Mouse (Mus musculus): ENCODE data around the gene Poll. TPM values are rescaled to one million over a fixed set of nuclear protein-coding genes. Genes with fewer than 3 reads are reported as not detected.
"Not testable (repeated sequence)": the region's sequence is repeated elsewhere in the genome, so short reads cannot be mapped to it uniquely, and the experiment has no call there.

Poll gene
- polyA plus RNA-seq, 1 experiment, result 5.2 TPM

DNA sequence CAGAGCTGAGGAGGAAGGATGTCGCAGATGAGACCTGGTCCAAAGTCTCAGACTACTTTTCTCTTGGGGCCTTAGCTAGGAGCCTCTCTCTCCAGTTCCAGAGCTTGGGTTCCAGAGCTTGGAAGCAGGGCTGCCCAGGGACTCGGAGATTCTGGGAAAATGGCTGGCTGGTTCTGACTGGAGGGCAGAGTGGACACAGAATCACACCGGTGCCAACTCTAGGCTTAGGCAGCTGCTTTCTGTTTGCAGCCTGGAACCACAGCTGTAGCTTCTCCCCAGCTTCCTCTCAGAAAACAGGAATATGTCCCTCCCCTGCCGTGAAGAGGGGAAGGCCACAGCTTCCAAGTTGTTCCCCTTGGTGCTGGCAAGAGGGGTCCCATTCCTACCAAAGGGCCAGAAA lies 10.4 kb downstream of the Poll start:
- no peak overlapping the region for H3K27ac ChIP-seq (ENCODE audit: control insufficient read depth, insufficient read depth, low read depth, low read length, poor library complexity)
- TF ChIP-seq CTCF (IDR thresholded peaks at IDR 0.05; ENCODE audit: control insufficient read depth, insufficient read depth, low read length), result no peak
- TF ChIP-seq POLR2A (IDR thresholded peaks at IDR 0.05; ENCODE audit: borderline replicate concordance, control insufficient read depth, low read depth, low read length), result no peak
- H3K4me1 ChIP-seq (ENCODE audit: control insufficient read depth, insufficient read depth, low read length), result no peaks in the 10 kb centered on the region; the same call in 1 of the 2 replicates
- 31% methylated on average over 4 of the region's 4 CpGs for WGBS
- no peak overlapping the region for H3K4me3 ChIP-seq (replicated peaks; ENCODE audit: control insufficient read depth, low read depth, low read length)

DNA sequence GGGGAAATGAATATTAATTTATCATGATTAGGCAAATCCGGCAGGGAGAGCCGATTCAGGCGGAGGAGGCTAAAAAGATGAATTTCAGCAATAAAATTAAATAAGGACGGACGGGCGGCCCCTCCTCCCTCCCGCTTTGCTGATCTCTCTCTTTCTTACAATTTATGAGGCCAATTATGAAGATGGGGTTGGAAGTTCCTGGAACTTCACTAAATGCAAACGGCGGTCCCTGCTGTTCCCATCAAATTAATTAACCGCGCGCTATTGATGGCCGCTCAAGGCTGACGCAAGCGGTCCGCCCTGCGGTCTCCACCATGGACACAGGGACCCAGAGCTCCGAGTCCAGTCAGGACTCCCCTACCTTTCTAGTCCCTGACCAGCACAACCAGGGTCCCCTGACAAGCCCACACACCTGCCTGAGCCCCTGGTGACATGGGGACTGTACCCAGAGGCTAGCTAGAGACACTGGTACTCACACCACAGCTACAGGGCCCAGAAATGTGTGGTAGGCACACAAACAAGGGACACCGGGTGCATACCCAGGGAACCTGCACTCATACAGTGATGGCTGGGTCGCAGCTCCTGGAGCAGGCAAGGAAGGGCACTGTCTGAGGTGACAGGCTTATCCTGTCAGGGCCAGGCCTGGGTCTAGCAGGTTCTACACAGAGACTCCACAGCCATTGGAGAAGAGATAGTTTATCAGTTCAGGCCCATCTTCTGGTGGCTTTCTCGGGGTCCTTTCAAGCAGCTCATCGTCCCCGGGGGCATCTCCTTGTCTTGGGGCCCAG lies 11.0 kb downstream of the Poll start:
- WGBS, result 85% methylated on average over 23 of the region's 23 CpGs
- Histone ChIP-seq H3K4me3 (replicated peaks; ENCODE audit: control insufficient read depth, low read depth, low read length) (no peak overlapping the region), H3K4me1 (ENCODE audit: control insufficient read depth, insufficient read depth, low read length) (no peaks in the 10 kb centered on the region; the same call in 1 of the 2 replicates), H3K27ac (ENCODE audit: control insufficient read depth, insufficient read depth, low read depth, low read length, poor library complexity) (no peak overlapping the region)
- TF ChIP-seq POLR2A (IDR thresholded peaks at IDR 0.05; ENCODE audit: borderline replicate concordance, control insufficient read depth, low read depth, low read length) (no peak), CTCF (IDR thresholded peaks at IDR 0.05; ENCODE audit: control insufficient read depth, insufficient read depth, low read length) (no peak)

DNA sequence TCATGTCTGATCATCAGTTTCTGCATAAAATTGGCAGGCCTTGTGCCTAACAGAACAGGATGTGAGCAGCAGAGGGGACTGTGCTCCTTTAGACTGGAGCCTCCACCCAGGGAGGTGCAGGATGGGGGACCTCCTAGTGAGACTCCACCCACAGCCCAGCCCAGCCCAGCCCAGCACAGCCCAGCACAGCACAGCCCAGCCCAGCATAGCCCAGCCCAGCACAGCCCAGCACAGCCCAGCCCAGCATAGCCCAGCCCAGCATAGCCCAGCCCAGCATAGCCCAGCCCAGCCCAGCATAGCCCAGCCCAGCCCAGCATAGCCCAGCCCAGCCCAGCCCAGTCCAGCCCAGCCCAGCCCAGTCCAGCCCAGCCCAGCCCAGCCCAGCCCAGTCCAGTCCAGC lies 12.1 kb downstream of the Poll start:
- not testable (repeated sequence) for H3K4me3 ChIP-seq (replicated peaks; ENCODE audit: control insufficient read depth, low read depth, low read length); H3K27ac ChIP-seq (ENCODE audit: control insufficient read depth, insufficient read depth, low read depth, low read length, poor library complexity); H3K4me1 ChIP-seq (ENCODE audit: control insufficient read depth, insufficient read depth, low read length)

DNA sequence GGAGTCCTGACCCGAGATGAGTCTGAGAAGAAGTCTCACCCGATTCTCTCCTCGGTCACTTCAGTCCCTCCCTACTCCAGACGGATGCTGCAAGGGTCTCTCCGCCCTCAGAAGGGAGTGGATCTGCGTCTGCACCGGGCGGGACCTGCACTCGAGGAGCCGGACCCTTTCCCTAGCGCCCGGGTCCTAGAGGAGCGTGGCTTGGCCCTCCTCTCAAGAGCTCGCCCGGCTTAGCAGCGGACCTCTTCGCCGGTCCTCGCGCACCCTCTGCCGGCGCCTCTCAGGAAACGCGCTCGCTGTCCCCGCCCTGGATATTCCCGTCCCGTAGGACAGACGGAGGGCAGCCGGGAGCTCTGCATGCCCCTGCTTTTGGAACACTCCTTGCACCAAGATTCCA lies 15.4 kb downstream of the Poll start:
- no peak overlapping the region for H3K27ac ChIP-seq (ENCODE audit: control insufficient read depth, insufficient read depth, low read depth, low read length, poor library complexity)
- H3K4me3 ChIP-seq (replicated peaks; ENCODE audit: control insufficient read depth, low read depth, low read length), result peak overlapping the region; percentile 43
- peaks cover 4% of the 10 kb centered on the region; the same call in 1 of the 2 replicates for H3K4me1 ChIP-seq (ENCODE audit: control insufficient read depth, insufficient read depth, low read length)
- peak; percentile 81 for TF ChIP-seq CTCF (IDR thresholded peaks at IDR 0.05; ENCODE audit: control insufficient read depth, insufficient read depth, low read length)
- TF ChIP-seq POLR2A (IDR thresholded peaks at IDR 0.05; ENCODE audit: borderline replicate concordance, control insufficient read depth, low read depth, low read length), result no peak
- whole genome bisulfite sequencing, result under 1% methylated on average over 30 of the region's 30 CpGs

DNA sequence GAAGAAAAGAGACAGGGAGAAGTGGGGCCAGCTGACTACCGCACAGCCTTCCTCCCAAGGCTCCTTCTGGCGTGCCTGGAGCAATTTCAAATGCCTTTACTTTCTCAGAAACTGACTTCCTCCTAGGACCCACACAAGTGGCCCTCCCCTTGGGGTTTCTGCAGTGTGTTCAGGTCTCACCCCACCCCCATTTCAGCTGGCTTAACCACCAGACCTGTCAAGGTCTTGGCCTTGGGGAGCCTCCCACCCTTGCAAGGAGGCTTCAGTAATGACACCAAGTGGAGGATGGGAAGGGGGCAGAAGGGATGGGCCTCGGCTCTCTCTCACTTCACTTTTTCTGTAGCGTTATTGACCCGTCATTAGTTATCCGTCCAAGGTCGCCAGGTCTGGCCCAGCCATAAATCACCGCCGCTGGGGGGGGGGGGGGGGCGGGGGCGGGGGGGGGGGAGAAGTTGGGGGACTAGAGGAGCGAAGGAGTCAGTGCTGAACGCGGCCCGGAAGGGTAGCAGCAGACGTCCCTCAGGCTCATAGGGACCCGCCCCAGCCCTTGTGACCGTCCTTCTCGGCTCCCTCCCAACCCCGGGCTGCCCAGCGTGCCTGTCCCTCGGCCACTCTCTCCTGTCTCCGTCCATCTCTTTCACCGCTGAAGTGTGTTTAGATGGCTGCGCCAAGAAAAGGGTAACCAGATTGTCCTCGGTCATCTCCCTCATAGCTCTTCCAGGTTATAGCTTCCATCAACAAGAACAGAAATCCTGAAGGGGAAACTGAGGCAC lies 16.0 kb downstream of the Poll start:
- Histone ChIP-seq H3K4me1 (ENCODE audit: control insufficient read depth, insufficient read depth, low read length) (peaks cover 4% of the 10 kb centered on the region; the same call in 1 of the 2 replicates), H3K27ac (ENCODE audit: control insufficient read depth, insufficient read depth, low read depth, low read length, poor library complexity) (no peak overlapping the region), H3K4me3 (replicated peaks; ENCODE audit: control insufficient read depth, low read depth, low read length) (peak overlapping the region; percentile 43)
- TF ChIP-seq POLR2A (IDR thresholded peaks at IDR 0.05; ENCODE audit: borderline replicate concordance, control insufficient read depth, low read depth, low read length) (no peak), CTCF (IDR thresholded peaks at IDR 0.05; ENCODE audit: control insufficient read depth, insufficient read depth, low read length) (no peak)
- WGBS, result 2% methylated on average over 22 of the region's 26 CpGs

DNA sequence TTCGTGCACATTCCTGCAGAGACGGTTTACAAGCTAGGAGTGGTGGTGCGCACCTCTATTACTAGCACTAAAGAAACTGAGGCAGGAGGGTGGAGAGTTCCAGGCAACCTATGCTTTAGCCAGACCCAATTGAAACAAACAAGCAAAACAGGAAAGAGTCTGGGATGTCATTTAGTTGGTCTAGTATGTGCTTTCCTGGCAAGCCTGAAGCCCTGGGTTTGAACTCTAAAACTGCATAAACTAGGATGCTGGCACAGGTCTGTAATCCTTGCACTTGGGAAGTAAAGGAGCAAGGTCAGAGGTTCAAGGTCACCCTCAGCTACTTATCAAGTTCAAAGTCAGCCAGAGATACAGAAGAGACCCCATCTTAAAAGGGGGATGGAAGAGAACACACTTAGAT lies 18.3 kb downstream of the Poll start:
- no peak overlapping the region for H3K4me3 ChIP-seq (replicated peaks; ENCODE audit: control insufficient read depth, low read depth, low read length)
- peaks cover 6% of the 10 kb centered on the region; the same call in 1 of the 2 replicates for H3K4me1 ChIP-seq (ENCODE audit: control insufficient read depth, insufficient read depth, low read length)
- no peak overlapping the region for H3K27ac ChIP-seq (ENCODE audit: control insufficient read depth, insufficient read depth, low read depth, low read length, poor library complexity)
- WGBS, result 46% methylated on average over 3 of the region's 3 CpGs
- TF ChIP-seq POLR2A (IDR thresholded peaks at IDR 0.05; ENCODE audit: borderline replicate concordance, control insufficient read depth, low read depth, low read length) (no peak), CTCF (IDR thresholded peaks at IDR 0.05; ENCODE audit: control insufficient read depth, insufficient read depth, low read length) (no peak)

DNA sequence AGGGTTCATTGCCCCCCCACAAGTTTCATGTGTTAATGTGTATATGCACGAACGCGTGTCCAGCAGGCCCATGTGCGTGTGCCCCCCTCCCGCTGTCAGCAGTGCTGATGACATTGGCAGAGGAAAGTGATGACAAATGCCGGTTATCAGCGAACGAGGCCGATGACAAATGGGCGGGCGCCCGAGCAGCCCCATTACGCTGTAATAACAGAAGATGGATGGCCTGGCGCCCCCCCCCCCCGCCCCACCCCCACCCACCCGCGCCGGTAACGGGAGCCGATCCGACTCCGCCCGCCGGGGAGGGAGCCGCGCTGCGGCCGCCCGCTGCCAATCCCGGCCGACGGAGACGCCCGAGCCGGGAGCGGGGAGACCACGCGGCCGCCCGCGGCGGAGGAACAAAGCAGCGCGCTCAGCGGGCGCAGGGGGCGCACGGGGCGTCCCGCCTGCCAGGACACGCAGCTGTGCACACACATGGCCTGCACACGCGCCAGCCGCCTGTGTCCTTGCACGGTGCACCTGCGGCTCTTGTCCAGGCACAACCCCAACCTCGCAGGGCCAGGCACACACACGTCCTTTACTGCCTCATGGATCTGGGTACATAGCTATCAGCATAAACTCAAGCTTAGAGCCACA lies 18.8 kb downstream of the Poll start:
- peak overlapping the region; percentile 33 for H3K4me3 ChIP-seq (replicated peaks; ENCODE audit: control insufficient read depth, low read depth, low read length)
- TF ChIP-seq CTCF (IDR thresholded peaks at IDR 0.05; ENCODE audit: control insufficient read depth, insufficient read depth, low read length) (no peak), POLR2A (IDR thresholded peaks at IDR 0.05; ENCODE audit: borderline replicate concordance, control insufficient read depth, low read depth, low read length) (no peak)

More for the DNA sequence above, 18.8 kb downstream of the Poll start:
- Histone ChIP-seq H3K27ac (ENCODE audit: control insufficient read depth, insufficient read depth, low read depth, low read length, poor library complexity) (no peak overlapping the region; the same call in 1 of the 2 replicates), H3K4me1 (ENCODE audit: control insufficient read depth, insufficient read depth, low read length) (peaks cover 6% of the 10 kb centered on the region; the same call in 1 of the 2 replicates)
- 2% methylated on average over 57 of the region's 58 CpGs for WGBS
